Mouse (Mus musculus): ENCODE results near the gene Pnliprp2. TPM values are rescaled to one million over a fixed set of nuclear protein-coding genes. Genes with fewer than 3 reads are reported as not detected.

Pnliprp2 gene
- polyA plus RNA-seq (2012; rRNA removed) = 0.13 and 0.14 TPM in 2 replicates

- no peak for DNase-seq (ENCODE audit: extremely low spot score in 1 of 2, low spot score in 1 of 2)
These were observed at the start of gene Pnliprp2 for GRCm38 (mm10) chr19:58759423-58759822. Gene Pnliprp2 (plus strand): TSS chr19:58759719.

- no peak for DNase-seq (ENCODE audit: extremely low spot score in 1 of 2, low spot score in 1 of 2)
These were observed 41.6 kb upstream of the Pnliprp2 start for GRCm38 (mm10) chr19:58717925-58718324.

- no peak for DNase-seq (ENCODE audit: extremely low spot score in 1 of 2, low spot score in 1 of 2)
These were observed 39.1 kb upstream of the Pnliprp2 start for GRCm38 (mm10) chr19:58720439-58720838.

GRCm38 (mm10) chr19:58726551-58726950, 33.0 kb upstream of the Pnliprp2 start:
- DNase-seq (ENCODE audit: extremely low spot score in 1 of 2, low spot score in 1 of 2) = no peak

GRCm38 (mm10) chr19:58727756-58728155, 31.8 kb upstream of the Pnliprp2 start:
- no peak for DNase-seq (ENCODE audit: extremely low spot score in 1 of 2, low spot score in 1 of 2)

- peak in 1 of 2 experiments; percentile 9 for DNase-seq (ENCODE audit: extremely low spot score in 1 of 2, low spot score in 1 of 2)
These were observed 31.0 kb upstream of the Pnliprp2 start, which contains the start of gene Pnliprp1 for GRCm38 (mm10) chr19:58728445-58729031. Gene Pnliprp1 (plus strand): TSS chr19:58728887.

- DNase-seq (ENCODE audit: extremely low spot score in 1 of 2, low spot score in 1 of 2) = no peak
These were observed 26.3 kb upstream of the Pnliprp2 start for GRCm38 (mm10) chr19:58733216-58733615.

- DNase-seq (ENCODE audit: extremely low spot score in 1 of 2, low spot score in 1 of 2) = no peak
These were observed 21.4 kb upstream of the Pnliprp2 start for GRCm38 (mm10) chr19:58738111-58738510.

- no peak for DNase-seq (ENCODE audit: extremely low spot score in 1 of 2, low spot score in 1 of 2)
These were observed 18.5 kb upstream of the Pnliprp2 start for GRCm38 (mm10) chr19:58741036-58741435.

- no peak for DNase-seq (ENCODE audit: extremely low spot score in 1 of 2, low spot score in 1 of 2)
These were observed 16.8 kb upstream of the Pnliprp2 start for GRCm38 (mm10) chr19:58742711-58743110.

GRCm38 (mm10) chr19:58743736-58744135, 15.8 kb upstream of the Pnliprp2 start:
- no peak for DNase-seq (ENCODE audit: extremely low spot score in 1 of 2, low spot score in 1 of 2)

- no peak for DNase-seq (ENCODE audit: extremely low spot score in 1 of 2, low spot score in 1 of 2)
These were observed 12.0 kb upstream of the Pnliprp2 start for GRCm38 (mm10) chr19:58747498-58748000.

- DNase-seq (ENCODE audit: extremely low spot score in 1 of 2, low spot score in 1 of 2) = peak in 1 of 2 experiments; percentile 26
These were observed 8.7 kb upstream of the Pnliprp2 start for GRCm38 (mm10) chr19:58750822-58751221.

- no peak for DNase-seq (ENCODE audit: extremely low spot score in 1 of 2, low spot score in 1 of 2)
These were observed 8.0 kb upstream of the Pnliprp2 start for GRCm38 (mm10) chr19:58751504-58751903.

GRCm38 (mm10) chr19:58758871-58759270, 648 bp upstream of the Pnliprp2 start:
- DNase-seq (ENCODE audit: extremely low spot score in 1 of 2, low spot score in 1 of 2) = no peak

GRCm38 (mm10) chr19:58762316-58762715, 2.8 kb downstream of the Pnliprp2 start:
- DNase-seq (ENCODE audit: extremely low spot score in 1 of 2, low spot score in 1 of 2) = no peak

GRCm38 (mm10) chr19:58762848-58763541, 3.5 kb downstream of the Pnliprp2 start:
- DNase-seq (ENCODE audit: extremely low spot score in 1 of 2, low spot score in 1 of 2) = peak; percentile 50 to 69

- DNase-seq (ENCODE audit: extremely low spot score in 1 of 2, low spot score in 1 of 2) = no peak
These were observed 7.8 kb downstream of the Pnliprp2 start for GRCm38 (mm10) chr19:58767329-58767728.

GRCm38 (mm10) chr19:58776461-58776860, 16.9 kb downstream of the Pnliprp2 start:
- no peak for DNase-seq (ENCODE audit: extremely low spot score in 1 of 2, low spot score in 1 of 2)

GRCm38 (mm10) chr19:58781566-58781965, 22.0 kb downstream of the Pnliprp2 start:
- no peak for DNase-seq (ENCODE audit: extremely low spot score in 1 of 2, low spot score in 1 of 2)

GRCm38 (mm10) chr19:58783938-58784337, 24.4 kb downstream of the Pnliprp2 start:
- DNase-seq (ENCODE audit: extremely low spot score in 1 of 2, low spot score in 1 of 2) = no peak

- DNase-seq (ENCODE audit: extremely low spot score in 1 of 2, low spot score in 1 of 2) = no peak
These were observed 29.7 kb downstream of the Pnliprp2 start for GRCm38 (mm10) chr19:58789194-58789593.

Data from frontal cortex, adult 2 months (tissue).